Mouse (Mus musculus) c-Kit-negative CD71-positive TER-119-positive erythroid progenitor cells, embryonic 14.5 days (primary cell): ENCODE measurements around the gene Rhebl1.
A peak's percentile ranks its signal among the peaks of the same experiment; 100 is the strongest.
"Not testable (repeated sequence)": the region's sequence is repeated elsewhere in the genome, so short reads cannot be mapped to it uniquely, and the experiment has no call there.

Experiments used
- DNase-seq: peaks from one replicate; pipeline ENCODE4 v3.0.0-alpha.2; 2013; ENCODE audit warnings: low read depth, low spot score

The Rhebl1 gene

DNA sequence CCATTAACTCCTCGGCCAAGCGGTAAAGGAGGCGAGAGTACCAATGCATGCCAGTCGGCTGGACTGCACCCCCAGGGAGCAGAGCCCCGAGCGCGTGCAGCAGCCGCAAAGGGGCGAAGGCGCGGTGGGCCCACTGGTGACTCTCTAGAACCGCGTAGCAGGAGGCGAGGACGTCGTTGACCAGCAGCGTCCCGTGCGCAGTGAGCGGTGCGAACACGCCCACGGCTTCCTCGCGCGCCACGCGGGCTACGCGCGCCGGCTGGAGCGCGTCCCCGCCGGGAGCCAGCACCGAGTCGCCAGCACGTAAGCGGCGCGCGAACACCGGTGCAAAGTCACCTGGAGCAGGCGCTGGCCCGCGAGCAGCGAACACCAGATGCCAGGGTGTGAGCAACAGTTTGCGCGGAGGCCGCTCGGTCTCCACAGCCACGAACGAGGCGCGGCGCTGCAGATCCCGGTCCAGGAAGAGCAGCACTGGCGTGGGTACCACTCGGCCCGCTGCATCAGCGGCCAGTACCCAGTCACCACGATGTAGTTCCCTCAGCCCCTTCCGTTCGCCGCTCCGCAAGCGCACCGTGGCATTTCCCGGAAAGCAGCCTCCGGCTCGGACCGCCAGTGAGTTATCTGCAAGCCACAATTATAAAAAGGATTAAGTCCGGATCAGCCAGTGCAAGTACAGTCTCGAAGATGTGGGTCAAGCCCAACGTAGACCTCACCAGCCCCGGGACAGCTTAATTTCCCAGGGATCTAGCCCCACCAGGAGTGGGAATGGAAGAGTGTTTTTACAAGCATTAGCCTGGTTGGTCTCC, at the start of gene Rhebl1:
Gene Rhebl1, minus strand, starts transcription at position 601 of the 806 bp plus-strand sequence.
- DNase-seq = no peak

DNA sequence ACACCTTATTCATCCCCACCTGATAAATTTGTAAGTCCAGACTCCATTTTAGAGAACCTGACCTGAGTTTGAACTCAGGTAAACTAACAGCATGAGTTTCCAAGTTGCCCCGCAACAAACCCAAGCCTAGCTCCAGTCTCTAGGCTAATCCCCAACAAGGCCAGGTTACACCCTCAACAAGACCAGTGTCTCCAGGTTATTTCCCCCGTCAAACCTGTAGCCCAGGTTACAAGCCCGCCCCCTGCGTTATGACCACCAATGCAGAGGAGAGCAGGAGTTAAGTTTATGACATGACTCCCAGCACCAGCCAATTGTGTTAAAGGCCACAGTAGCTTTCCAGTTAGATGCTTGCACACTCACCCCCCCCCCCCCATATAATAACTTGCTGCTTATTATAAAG, 48.8 kb upstream of the Rhebl1 start:
- DNase-seq = no peak

DNA sequence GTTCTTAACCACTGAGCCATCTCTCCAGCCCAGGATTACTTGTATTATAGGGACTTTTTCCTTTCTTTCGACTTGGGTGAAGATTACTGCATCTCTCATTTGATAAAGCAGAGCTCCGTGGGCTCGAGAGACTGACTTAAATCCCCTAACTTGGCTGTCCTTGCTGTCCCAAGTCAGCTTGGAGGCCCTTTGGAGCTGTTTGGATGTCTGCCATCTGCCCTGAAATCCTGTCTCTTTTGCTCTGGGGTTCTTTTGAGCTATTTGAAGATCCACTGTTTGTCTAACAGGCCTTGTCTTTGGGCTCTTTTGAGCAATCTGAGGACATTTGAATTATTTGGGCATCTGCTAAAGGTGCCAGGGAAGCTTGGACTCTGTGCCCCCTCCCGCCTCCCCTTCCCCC, 47.7 kb upstream of the Rhebl1 start:
- no peak for DNase-seq

DNA sequence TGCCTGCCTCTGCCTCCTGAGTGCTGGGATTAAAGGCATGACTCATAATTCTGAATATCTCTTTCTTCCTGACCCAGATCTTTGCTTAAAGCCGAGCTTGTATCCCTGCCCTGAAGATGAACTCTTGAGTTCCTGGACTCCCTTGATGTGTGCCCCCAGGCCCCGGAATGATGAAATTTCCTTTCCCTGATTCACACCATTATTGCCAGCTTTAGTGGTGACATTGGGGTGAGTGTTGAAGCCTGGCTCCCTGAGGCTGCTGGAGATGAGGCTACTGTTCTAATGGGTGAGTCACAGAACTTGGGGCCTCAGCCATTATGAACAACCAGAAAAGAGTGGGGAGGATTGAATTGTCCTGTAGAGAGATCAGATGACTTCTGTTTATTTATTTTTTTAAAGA, 47.2 kb upstream of the Rhebl1 start:
- no peak for DNase-seq

DNA sequence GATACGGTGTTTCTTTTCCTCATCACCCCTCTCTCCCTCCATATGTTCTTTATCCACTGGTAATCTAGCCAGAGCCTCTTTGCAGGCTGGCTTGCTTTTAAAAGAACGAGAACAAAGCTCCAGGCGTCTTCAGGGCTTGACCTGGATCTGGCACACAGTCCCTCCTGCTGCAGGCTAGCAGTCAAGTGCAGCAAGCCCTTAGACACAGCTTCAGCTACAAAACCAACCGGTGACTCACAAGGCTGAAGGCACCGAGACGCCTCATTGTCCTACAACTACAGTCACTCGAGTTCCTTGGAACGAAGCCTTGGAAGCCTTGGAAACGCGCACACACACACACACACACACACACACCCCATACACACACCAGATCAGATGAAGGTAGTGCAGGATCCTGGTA, 46.5 kb upstream of the Rhebl1 start:
- no peak for DNase-seq

DNA sequence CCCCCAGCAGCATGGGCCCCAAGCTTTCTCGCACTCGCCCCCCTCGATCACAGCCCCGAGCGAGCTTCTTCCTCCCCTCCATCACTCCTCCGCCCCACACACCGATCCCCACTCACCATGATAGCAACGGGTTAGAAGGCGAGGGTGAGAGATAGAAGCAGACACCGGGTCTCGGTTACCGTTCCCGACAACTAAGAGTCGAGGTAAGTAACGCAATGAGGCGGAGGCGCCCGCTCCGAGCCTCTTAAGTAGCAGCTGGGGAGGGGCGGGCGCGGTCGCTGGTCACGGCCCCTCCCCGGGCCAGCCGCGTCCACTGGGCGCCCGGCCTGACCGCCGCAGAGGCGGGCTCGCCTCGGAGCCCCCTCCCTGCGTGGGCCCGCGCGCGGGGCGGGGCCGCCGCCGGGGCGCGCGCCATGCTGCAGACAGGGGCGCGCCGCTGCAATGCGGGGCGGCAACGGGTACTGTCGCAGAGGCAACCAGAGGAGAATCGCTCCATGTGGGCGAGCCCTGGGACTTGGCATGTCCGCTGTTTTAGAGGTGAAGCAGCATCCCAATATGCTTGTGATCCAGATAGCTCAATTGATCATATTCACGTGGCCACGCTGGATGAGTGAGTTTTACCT, 40.0 kb upstream of the Rhebl1 start, which contains the start of gene Tuba1b:
Gene Tuba1b, minus strand, starts transcription at position 349 of the 623 bp plus-strand sequence.
- DNase-seq = peak; percentile 78

DNA sequence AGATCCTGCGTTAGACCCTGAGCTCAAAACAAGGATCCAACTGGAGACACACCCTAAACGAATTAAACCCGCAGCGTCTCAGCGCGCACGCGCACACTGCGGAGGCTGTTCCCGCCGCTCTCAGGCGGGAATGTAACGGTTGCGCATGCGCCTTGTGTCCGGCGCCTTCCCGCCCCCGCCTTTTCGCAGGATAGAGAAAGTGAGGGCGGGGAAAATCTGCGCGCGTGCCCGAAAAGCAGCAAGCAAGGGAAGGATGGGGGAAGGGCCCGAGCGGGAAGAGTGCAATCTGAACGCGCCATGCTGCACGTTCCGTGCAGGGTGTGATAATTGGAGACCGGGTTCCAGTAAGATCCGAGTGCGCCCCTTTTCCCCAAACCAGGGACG, 39.5 kb upstream of the Rhebl1 start:
- DNase-seq = peak; percentile 95

DNA sequence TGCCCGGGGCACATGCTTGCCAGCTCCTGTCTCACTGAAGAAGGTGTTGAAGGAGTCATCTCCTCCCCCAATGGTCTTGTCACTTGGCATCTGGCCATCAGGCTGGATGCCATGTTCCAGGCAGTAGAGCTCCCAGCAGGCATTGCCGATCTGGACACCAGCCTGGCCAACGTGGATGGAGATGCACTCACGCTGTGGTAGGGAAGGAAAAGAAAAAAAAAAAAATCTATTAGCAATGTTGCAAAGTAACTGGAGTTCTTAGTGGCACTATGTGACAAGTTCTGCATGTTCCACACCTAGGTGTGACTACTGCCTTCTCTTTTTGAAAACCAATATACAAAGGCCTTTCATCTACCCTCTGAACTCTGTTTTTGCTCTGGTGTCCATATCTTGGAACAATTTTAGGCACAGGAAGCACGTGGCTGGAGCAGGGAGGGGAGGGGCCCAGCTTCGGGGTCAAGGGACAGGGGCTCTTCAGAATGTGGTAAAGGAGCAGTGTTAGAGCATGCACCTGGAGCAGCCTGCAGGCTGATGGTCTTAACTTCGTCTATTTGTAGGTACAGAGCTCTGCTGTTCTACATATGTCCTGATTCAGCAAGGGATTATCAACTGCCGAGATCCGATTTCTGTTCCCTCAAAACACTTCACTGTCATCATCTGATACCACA, 38.8 kb upstream of the Rhebl1 start:
- DNase-seq = not testable (repeated sequence)

DNA sequence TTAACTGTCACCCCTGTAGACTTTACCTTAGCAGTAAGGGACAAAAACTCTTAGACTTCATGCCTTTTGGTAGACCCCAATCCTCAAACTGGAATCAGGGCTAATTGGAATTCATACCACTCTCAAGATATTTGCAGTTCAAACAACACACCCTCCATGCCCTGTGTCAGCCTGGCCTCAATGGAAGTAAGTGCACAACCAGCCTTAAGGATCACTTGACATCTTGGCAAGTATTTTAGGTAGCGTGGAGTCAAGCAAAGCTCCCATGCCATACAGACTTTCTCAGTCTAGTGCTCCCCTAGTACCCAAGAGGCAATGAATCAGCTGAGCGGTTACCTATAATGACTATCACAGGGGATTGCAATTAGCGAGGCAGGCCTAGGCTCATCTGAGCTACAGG, 36.7 kb upstream of the Rhebl1 start:
- no peak for DNase-seq

DNA sequence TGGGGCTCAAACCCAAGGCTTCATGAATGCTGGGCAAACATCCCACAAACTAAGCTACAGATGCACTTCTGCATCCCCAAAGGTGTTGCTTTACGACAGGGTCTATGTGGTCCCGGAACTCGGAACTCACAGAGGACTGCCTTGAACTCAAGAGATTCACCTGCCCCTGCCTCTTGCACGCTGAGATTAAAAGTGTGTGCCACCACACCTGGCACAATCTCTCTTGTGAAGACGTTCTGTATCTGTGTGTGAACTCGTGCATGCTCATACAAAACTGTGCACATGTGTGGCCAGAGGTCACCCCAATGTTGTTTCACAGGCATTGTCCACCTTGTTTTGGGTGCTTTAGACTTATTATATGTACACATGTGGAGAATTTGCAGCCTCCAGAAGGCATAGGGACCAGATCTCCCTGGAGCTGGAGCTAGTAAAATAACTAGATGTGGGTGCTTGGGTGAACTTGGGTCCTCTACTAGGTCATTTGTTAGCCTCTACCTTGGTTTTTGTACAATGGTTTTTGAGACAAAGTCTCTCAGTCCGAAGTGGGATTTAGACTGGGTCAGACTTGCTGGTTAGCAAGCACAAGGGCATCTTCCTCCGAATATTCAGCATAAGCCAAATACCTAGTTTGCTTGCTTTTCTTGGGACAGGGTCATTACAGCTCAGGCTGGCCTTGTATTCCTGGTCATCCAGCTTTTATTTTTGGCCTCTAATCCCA, 35.8 kb upstream of the Rhebl1 start:
- no peak for DNase-seq

DNA sequence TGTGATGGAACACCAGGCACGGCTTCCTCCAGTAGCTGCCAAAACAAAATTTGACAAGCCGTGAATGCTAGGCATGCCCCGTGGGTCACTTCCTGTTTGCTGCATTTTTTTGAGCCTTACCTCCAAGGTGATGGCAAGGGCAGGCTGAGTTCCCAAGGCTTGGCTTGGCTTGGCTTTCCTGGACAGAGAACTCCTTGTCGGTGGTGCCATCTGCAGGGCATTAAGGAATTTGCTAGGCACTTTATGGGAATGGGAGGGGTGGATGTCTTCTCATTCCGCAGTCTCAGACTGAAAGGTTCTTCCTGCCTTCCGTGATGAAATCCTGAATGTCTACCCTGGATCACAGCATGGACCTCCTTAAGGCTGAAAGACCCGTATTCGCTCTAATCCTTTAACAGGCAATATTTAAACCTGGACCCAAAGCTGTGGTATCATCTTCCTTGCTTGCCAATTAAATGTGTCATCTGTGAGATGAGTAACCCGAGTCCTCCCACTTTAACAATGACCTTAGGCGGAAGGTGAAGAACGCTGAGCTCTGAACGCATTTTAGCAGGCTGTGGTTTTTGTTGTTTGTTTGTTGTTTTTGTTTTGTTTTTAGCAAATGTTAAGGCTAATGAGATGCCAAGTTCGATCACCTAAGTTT, 34.4 kb upstream of the Rhebl1 start:
- DNase-seq = no peak

DNA sequence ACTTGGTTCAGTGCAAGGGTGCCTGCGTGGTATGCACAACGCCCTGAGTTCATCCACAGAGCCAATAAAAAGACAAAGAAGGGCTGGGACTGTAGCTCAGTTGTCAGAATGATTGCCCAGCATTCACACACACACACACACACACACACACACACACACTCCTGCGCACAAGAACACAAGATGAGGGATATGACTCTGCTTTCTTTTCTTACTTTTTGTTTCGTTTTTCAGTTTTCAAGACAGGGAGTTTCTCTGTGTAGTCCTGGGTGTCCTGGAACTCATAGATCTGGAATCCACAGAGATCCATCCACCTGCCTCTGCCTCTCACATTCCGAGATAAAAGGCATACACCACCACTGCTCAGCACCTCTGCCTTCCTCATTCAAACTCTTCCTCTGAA, 33.2 kb upstream of the Rhebl1 start:
- no peak for DNase-seq

DNA sequence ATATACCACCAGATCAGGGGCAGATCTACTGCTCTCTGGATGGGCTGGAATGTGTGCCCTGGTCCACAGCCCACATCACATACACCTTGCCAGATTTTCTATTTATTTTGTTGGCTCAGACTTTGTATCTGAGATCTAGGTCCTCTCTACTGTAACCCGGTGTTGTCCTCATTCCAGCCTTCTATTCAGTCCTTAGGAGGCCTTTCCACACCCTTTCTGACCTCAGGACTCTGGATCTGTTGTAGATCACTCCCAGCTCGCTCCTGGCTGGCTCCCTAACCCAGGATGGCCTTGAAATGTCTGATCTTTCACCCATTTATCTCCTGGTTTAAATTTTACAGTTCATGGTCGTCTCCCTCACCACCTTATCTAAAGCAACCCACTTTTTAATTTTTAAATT, 30.3 kb upstream of the Rhebl1 start:
- no peak for DNase-seq

DNA sequence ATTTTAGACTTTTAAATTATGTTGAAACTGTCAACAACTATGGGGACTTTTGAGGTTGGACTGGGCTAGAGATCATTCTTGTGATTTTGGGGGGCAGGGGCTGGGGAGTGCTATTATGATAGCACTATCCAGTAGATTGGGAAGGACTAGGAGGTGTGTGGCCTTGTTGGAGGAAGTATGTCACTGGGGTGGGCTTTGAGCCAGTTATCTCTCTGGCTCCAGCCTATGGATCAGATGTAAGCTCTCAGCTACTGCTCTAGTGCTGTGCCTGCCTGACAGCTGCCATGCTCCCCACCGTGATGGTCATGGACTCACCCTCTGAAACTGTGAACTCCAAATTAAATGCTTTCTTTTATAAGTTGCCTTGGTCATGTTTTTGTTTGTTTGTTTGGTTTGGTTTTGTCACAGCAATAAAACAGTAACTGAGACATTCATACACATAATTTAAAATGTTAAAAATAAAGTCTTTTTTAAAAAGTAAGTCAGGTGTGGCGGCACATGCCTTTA, 28.7 kb upstream of the Rhebl1 start:
- DNase-seq = no peak

DNA sequence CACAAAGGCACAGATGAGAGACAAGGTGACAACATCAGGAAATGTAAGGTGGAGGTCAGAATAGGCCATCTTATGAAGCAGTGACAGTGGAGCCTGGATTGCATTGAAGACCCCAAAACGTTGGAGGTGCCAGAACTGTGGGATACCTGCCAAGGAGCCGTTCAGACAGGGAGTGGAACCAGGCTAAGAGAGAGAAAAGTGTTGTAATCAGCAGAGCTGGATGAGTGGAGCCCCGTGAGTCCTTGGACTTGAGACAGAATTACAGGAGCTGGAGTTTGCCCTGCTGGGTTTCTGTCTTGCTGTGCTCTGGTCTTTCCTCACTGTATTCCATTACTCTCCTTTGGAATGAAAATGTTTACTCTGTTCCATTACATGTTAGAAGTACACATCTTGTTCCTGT, 28.2 kb upstream of the Rhebl1 start:
- DNase-seq = no peak

DNA sequence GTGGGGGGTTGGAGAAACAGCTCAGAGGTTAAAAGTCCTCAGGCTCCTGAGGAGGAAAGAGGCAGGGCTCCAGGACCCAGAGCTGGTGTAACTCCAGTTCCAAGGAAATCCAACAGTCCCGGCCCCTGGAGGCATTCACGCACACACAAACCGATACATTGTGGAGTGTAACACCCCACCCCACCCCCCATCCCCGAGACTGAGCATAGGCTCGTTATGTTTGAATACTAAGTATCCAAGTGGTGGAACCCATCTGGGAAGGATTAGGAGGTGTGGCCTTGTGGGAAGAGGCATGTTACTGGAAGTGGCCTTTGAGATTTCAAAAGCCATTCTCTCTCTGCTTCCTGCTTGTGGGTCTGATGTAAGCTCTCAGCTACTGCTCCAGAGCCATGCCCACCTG, 27.2 kb upstream of the Rhebl1 start:
- no peak for DNase-seq

DNA sequence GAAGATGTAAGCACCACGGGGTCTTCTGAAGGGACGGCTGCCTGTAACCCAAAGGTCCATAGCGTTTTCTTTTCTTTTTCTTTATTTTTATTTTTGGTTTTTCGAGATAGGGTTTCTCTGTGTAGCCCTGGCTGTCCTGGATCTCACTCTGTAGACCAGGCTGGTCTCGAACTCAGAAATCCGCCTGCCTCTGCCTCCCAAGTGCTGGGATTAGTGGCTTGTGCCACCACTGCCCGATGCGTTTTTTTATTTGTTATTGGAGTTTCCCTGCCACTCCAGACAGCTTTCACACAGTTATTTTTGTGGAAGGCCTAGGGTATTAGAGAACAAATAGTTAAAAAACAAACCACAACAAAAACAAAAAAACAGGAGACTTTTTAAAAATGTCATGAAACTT, 24.2 kb upstream of the Rhebl1 start:
- DNase-seq = not testable (repeated sequence)

DNA sequence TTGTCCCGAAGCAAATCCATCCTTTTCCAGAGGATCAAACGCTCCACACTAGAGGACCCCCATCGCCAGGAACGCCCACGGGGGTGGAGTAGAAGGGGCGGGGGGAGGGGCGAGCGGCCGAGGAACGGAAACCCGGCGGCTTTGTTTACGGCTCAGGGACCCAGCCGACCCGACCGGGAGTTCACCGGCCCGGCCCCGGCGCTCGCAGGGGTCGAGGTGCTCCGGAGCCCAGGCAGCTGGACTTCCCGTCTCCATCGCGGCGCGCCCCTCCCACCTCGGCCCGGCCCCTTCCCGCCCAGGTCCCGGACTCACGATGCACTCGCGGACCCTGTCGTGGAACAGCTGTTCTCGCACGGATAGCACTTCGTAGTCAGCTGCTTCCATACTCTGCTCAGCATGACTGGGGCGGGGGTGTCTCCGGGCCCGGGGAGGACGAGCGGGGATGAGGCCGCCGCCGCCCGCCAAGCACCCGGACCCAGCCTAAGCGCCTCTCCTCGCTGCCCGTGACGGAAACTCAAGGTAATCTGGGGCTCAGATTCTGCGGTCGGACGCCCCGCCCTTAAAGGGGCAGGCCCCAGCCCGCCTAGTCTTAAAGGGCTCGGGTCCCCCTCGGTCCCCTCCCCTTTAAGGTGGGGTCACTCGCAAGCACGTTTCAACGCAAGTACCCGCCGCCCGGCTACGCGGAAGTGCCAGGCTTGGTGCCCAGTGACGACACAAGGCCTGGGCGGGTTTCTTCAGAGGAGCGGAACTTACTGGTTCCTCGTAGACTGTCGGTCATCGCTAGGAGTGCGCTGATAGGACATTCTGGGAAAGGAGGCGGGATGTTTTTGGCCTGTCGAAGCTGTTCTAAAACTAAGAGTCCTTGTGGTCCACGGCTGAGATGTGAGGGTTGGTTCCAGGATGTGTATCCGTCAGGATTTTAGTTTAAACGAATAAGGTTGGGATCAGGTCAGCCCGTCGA, 23.5 kb upstream of the Rhebl1 start, which contains the start of gene Lmbr1l:
Gene Lmbr1l, minus strand, starts transcription at position 694 of the 961 bp plus-strand sequence.
- peak; percentile 95 for DNase-seq

DNA sequence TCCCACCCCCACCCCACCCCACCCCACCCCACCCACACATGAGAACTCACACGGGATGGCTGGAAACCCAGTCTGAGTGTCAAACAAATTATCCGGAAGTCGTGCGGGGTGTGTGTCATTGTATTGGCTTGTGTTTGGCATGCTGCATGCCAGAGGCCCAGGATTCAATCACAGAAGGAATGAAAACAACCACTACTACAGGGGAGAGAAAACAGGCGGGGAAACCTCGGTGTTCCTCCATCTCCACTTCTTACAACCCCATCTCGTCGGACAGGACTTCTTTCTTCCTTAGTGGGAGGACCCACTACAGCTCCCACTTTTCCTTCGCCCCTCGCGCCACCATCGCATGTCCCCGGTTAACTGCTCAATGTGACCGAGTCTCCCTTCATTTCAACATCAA, 22.8 kb upstream of the Rhebl1 start:
- no peak for DNase-seq

DNA sequence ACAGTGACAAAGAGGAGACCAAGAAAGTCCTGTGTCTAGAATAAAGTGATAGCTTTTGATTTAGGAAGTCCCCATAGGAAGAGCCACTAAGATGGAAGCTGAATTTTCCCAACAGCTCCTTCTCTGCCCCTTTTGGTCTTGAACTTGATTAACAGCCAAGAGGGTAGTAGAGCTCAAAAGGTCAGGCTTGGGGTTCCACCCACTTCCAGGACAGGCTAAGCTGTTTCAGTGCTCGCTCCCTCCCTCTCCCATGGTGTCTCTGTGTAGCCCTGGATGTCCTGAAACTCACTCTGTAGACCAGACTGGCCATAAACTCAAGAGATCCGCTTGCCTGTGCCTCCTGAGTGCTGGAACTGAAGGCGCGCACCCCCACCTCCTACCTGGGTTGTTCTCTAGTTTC, 21.7 kb upstream of the Rhebl1 start:
- no peak for DNase-seq
